Mouse (Mus musculus): ENCODE measurements around the gene Gm7579. TPM values are rescaled to one million over a fixed set of nuclear protein-coding genes. Genes with fewer than 3 reads are reported as not detected.
"Not testable (repeated sequence)": the region's sequence is repeated elsewhere in the genome, so short reads cannot be mapped to it uniquely, and the experiment has no call there.

Gm7579 gene
- not detected in 2 replicates for total RNA-seq (2012; rRNA removed)

- Histone ChIP-seq H3K9ac (ENCODE audit: insufficient read depth, low read depth, low read length, poor library complexity, severe bottlenecking) (no peak within 1 kb of the TSS), H3K27ac (ENCODE audit: insufficient read depth, low read depth, low read length, poor library complexity, severe bottlenecking) (no peak within 1 kb of the TSS), H3K4me3 (ENCODE audit: insufficient read depth in 1 of 2, low read depth in 1 of 2, low read length in 2 of 2, poor library complexity in 1 of 2, severe bottlenecking in 1 of 2) (no peak within 1 kb of the TSS), H3K36me3 (ENCODE audit: control insufficient read depth, insufficient read depth, low read length, poor library complexity, severe bottlenecking) (no peaks in the 10 kb centered on the region), H3K9me3 (ENCODE audit: control insufficient read depth, insufficient read depth, low read depth, low read length) (no peaks in the 10 kb centered on the region), H3K4me1 (ENCODE audit: control insufficient read depth in 2 of 2, insufficient read depth in 2 of 2, low read length in 2 of 2, poor library complexity in 1 of 2) (peaks cover 3 to 4% of the 10 kb centered on the region in 2 experiments; a peak in 1 of 4 replicates)
- no peak for DNase-seq (ENCODE audit: low read depth, low spot score)
- in situ Hi-C loops (cut with MboI; ENCODE audit: low sequenced_read_pairs in 2 of 2, unreplicated experiment in 2 of 2), result no loop called here
- no peak for TF ChIP-seq CHD2 (IDR thresholded peaks at IDR 0.05; ENCODE audit: low read depth, low read length)
- no peak for TF ChIP-seq ZNF384 (IDR thresholded peaks at IDR 0.05; ENCODE audit: low read depth, low read length)
- TF ChIP-seq ZC3H11A (IDR thresholded peaks at IDR 0.05; ENCODE audit: borderline replicate concordance, low read depth, low read length), result no peak
- no peak for TF ChIP-seq HCFC1 (IDR thresholded peaks at IDR 0.05; ENCODE audit: borderline replicate concordance, insufficient read depth, low read length)
- TF ChIP-seq MAFK (IDR thresholded peaks at IDR 0.05; ENCODE audit: insufficient read depth, low read depth, low read length), result no peak
Observed at GRCm38 (mm10) chr7:142211559-142211958, at the start of gene Gm7579. Gene Gm7579 (plus strand): TSS chr7:142211859.

GRCm38 (mm10) chr7:142165639-142166038 is 46.0 kb upstream of the Gm7579 start, which contains the start of gene Gm4553:
Gene Gm4553 (minus strand): TSS chr7:142165739.
- DNase-seq (ENCODE audit: low read depth, low spot score); H3K9ac ChIP-seq (ENCODE audit: insufficient read depth, low read depth, low read length, poor library complexity, severe bottlenecking); H3K4me3 ChIP-seq (ENCODE audit: insufficient read depth in 1 of 2, low read depth in 1 of 2, low read length in 2 of 2, poor library complexity in 1 of 2, severe bottlenecking in 1 of 2); H3K9me3 ChIP-seq (ENCODE audit: control insufficient read depth, insufficient read depth, low read depth, low read length); H3K4me1 ChIP-seq (ENCODE audit: control insufficient read depth in 2 of 2, insufficient read depth in 2 of 2, low read length in 2 of 2, poor library complexity in 1 of 2); H3K27ac ChIP-seq (ENCODE audit: insufficient read depth, low read depth, low read length, poor library complexity, severe bottlenecking); in situ Hi-C loops (cut with MboI; ENCODE audit: low sequenced_read_pairs in 2 of 2, unreplicated experiment in 2 of 2); H3K36me3 ChIP-seq (ENCODE audit: control insufficient read depth, insufficient read depth, low read length, poor library complexity, severe bottlenecking): not testable (repeated sequence)

DNA sequence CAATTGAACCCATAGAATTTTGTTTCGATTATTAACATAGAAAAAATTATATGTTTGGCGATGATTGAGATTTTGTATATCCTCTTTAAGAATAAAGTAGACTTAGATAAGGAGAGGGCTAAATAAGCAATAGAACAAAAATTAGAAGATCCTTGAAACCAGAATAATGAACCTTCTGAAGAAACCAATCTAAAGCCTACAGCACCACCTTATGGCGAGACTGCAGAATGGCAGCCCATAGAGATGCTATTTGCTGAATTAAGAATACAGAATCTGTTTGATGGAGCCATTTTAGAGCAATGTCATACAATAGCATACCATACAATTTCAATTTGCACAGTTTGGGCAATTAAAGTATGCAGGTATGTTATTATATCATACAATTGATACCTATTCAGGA is 41.8 kb upstream of the Gm7579 start:
- H3K9me3 ChIP-seq (ENCODE audit: control insufficient read depth, insufficient read depth, low read depth, low read length), result no peaks in the 10 kb centered on the region
- H3K27ac ChIP-seq (ENCODE audit: insufficient read depth, low read depth, low read length, poor library complexity, severe bottlenecking), result no peak overlapping the region
- H3K4me1 ChIP-seq (ENCODE audit: control insufficient read depth in 2 of 2, insufficient read depth in 2 of 2, low read length in 2 of 2, poor library complexity in 1 of 2), result no peaks in the 10 kb centered on the region
- H3K9ac ChIP-seq (ENCODE audit: insufficient read depth, low read depth, low read length, poor library complexity, severe bottlenecking), result no peak overlapping the region
- H3K36me3 ChIP-seq (ENCODE audit: control insufficient read depth, insufficient read depth, low read length, poor library complexity, severe bottlenecking), result no peaks in the 10 kb centered on the region
- in situ Hi-C loops (cut with MboI; ENCODE audit: low sequenced_read_pairs in 2 of 2, unreplicated experiment in 2 of 2), result no loop called here
- H3K4me3 ChIP-seq (ENCODE audit: insufficient read depth in 1 of 2, low read depth in 1 of 2, low read length in 2 of 2, poor library complexity in 1 of 2, severe bottlenecking in 1 of 2), result no peak overlapping the region
- peak; percentile 20 for DNase-seq (ENCODE audit: low read depth, low spot score)
- TF ChIP-seq ZC3H11A (IDR thresholded peaks at IDR 0.05; ENCODE audit: borderline replicate concordance, low read depth, low read length), result 0 out of 2 replicates have a peak, but pooled peaks have one; percentile 29
- TF ChIP-seq MAFK (IDR thresholded peaks at IDR 0.05; ENCODE audit: insufficient read depth, low read depth, low read length), result no peak

- H3K4me1 ChIP-seq (ENCODE audit: control insufficient read depth in 2 of 2, insufficient read depth in 2 of 2, low read length in 2 of 2, poor library complexity in 1 of 2); H3K36me3 ChIP-seq (ENCODE audit: control insufficient read depth, insufficient read depth, low read length, poor library complexity, severe bottlenecking); H3K9ac ChIP-seq (ENCODE audit: insufficient read depth, low read depth, low read length, poor library complexity, severe bottlenecking); H3K4me3 ChIP-seq (ENCODE audit: insufficient read depth in 1 of 2, low read depth in 1 of 2, low read length in 2 of 2, poor library complexity in 1 of 2, severe bottlenecking in 1 of 2); DNase-seq (ENCODE audit: low read depth, low spot score); in situ Hi-C loops (cut with MboI; ENCODE audit: low sequenced_read_pairs in 2 of 2, unreplicated experiment in 2 of 2); H3K9me3 ChIP-seq (ENCODE audit: control insufficient read depth, insufficient read depth, low read depth, low read length); H3K27ac ChIP-seq (ENCODE audit: insufficient read depth, low read depth, low read length, poor library complexity, severe bottlenecking): not testable (repeated sequence)
Observed at GRCm38 (mm10) chr7:142175905-142176304, 35.8 kb upstream of the Gm7579 start, which contains the start of gene Krtap5-2. Gene Krtap5-2 (minus strand): TSS chr7:142176005.

DNA sequence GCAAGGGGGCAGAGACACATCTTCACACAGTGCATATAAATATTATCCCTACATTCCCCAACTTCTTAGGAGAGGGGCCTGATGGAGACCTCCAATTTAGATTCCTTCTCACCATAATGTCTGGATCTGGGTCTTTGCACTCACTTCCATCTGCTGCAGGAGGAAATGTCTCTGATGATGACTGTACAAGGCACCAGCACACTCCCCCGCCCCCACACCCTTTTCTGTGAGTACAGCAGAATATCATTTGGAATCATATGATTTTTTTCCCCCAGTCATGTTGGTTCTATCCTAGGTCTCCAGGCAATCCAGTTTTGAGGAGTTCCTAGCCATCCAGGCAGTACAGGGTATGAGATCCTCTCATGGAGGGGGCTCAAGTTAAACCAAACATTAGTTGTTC is 33.0 kb upstream of the Gm7579 start:
- in situ Hi-C loops (cut with MboI; ENCODE audit: low sequenced_read_pairs in 2 of 2, unreplicated experiment in 2 of 2), result no loop called here
- Histone ChIP-seq H3K27ac (ENCODE audit: insufficient read depth, low read depth, low read length, poor library complexity, severe bottlenecking) (no peak overlapping the region), H3K9me3 (ENCODE audit: control insufficient read depth, insufficient read depth, low read depth, low read length) (no peaks in the 10 kb centered on the region), H3K9ac (ENCODE audit: insufficient read depth, low read depth, low read length, poor library complexity, severe bottlenecking) (no peak overlapping the region), H3K4me3 (ENCODE audit: insufficient read depth in 1 of 2, low read depth in 1 of 2, low read length in 2 of 2, poor library complexity in 1 of 2, severe bottlenecking in 1 of 2) (no peak overlapping the region), H3K4me1 (ENCODE audit: control insufficient read depth in 2 of 2, insufficient read depth in 2 of 2, low read length in 2 of 2, poor library complexity in 1 of 2) (no peaks in the 10 kb centered on the region), H3K36me3 (ENCODE audit: control insufficient read depth, insufficient read depth, low read length, poor library complexity, severe bottlenecking) (no peaks in the 10 kb centered on the region)
- DNase-seq (ENCODE audit: low read depth, low spot score), result no peak
- TF ChIP-seq ZC3H11A (IDR thresholded peaks at IDR 0.05; ENCODE audit: borderline replicate concordance, low read depth, low read length), result no peak
